Mouse (Mus musculus) left cerebral cortex, postnatal 36 days (tissue): ENCODE measurements around the gene Eif2a. TPM values are rescaled to one million over a fixed set of nuclear protein-coding genes. Genes with fewer than 3 reads are reported as not detected.

ENCODE experiments used
- DNase-seq, 2 experiments: peaks; one replicate each; pipeline ENCODE4 v3.0.0; 2021 to 2022; ENCODE audit warnings: low spot score in 2 of 2, mixed read lengths in 1 of 2
- intact Hi-C: fragments of 180-260 bp; cut with DNase I; formaldehyde crosslinking; loops from one replicate; pipeline ENCODE4 v1.15.1; 2025
- total RNA-seq, 2 experiments: library from RNA; stranded (reverse); gene quantifications; 2 replicates each; pipeline ENCODE4 v1.2.3; 2021

The Eif2a gene
- 10 to 100 TPM; 42.5 to 45.7 TPM for total RNA-seq

DNA sequence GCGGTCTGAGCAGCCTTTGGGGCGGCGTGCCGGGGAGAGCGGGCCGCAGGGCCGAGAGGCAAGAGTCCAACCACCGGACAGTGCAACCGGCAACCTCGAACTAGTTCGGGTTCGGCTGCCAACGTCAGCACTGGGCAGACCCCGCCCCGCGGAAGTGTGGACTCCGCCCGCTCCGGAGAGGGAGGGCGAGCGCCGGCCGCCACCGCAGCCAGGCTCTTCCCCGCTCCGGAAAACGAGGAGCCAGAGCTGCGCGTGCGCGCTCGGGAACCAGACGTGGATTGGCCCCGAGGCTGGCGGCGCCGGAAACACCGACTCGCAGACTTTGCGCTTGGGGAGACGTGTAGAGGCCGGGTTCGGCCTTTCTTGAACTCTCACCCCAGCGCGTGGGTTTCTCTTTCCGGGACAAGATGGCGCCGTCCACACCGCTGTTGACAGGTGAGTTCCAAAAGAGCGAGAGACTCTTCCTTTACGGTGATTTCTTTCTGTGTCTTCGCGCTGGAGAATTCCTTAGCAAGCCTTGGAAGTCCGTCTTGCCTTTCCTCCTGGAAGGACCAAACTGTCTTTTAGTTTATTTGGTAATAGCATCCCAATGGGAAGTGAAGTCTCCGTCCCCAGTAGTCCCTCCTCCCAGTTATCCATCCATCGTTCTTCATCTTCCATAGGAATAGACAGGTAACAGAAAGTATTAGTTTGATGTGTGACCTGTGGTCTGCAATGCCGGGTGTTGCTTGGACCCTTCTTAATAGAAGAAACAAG is at the start of gene Eif2a, which contains the start of gene Serp1:
TSS of gene Eif2a (plus strand) at position 170 of the 756 bp plus-strand sequence.
TSS of gene Serp1 (minus strand) at position 241 of the 756 bp plus-strand sequence.
- intact Hi-C loops: loop anchor here (2.0 to 10.0 kb wide), 3 partner anchors 51 to 259 kb away; partner anchors contain the start of genes Selenot and Tsc22d2
- peak; percentile 99 to 100 for DNase-seq

DNA sequence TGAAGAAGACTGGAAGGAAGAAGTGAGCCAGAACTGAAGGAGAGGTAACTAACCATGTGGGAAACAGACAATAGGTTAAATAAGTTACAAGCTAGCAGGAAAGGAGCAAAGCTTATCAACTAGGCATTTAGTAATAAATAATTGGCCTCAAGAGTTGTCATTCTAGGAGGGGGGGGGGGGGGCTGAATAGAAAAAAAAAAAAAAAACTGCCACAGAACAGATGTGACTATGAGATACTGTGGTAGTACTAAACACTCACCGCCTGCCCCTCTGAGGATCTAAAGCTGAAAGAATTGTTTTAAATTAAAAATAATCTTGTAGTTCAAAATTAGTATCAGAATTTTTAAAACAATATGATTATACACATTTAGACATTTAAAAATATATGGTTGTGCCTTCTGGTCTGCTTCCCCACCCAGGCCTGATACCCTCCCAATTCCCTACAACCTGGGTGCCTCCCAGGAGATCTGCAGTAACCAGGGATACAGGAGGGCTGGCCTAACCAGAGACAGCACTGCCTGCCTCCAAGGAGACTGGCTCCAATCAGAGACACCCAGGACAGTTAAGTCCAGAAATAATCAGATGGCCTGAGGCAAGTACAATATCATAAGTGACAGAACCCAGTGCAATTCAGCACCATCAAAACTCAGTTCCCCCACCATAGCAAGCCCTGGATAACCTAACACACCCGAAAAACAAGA is 46.7 kb upstream of the Eif2a start:
- intact Hi-C loops: no loop called here
- no peak for DNase-seq

- DNase-seq: no peak
- intact Hi-C loops: no loop called here
These were observed 39.7 kb upstream of the Eif2a start for GRCm38 (mm10) chr3:58485883-58486282.

DNA sequence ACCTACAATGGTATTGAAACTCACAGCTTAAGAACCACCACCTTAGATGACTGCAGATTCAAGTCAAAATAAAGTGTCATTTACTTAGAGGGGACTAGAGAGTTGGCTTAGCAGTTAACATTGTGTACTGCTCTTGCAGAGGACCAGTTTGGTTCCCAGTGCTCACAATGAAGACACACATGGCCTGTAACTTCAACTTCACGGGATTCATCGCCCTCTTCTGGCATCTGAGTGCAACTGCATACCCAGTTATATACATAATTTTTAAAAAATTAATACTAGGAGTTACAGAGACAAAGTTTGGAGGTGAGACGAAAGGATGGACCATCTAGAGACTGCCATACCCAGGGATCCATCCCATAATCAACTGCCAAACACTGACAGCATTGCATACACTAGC is 38.5 kb upstream of the Eif2a start:
- intact Hi-C loops: no loop called here
- no peak for DNase-seq

- intact Hi-C loops: no loop called here
- no peak for DNase-seq
These were observed 37.4 kb upstream of the Eif2a start for GRCm38 (mm10) chr3:58487999-58488775.

- peak in 1 of 2 experiments; percentile 27 for DNase-seq
- intact Hi-C loops: loop anchor here (1.0 to 2.0 kb wide), 2 partner anchors 73 to 326 kb away; no protein-coding TSS in a partner anchor
These were observed 34.8 kb upstream of the Eif2a start for GRCm38 (mm10) chr3:58490787-58491186.

GRCm38 (mm10) chr3:58493621-58494020 is 32.0 kb upstream of the Eif2a start:
- DNase-seq: peak; percentile 15 to 24
- intact Hi-C loops: no loop called here

GRCm38 (mm10) chr3:58501961-58502360 is 23.7 kb upstream of the Eif2a start:
- DNase-seq: no peak
- intact Hi-C loops: no loop called here

DNA sequence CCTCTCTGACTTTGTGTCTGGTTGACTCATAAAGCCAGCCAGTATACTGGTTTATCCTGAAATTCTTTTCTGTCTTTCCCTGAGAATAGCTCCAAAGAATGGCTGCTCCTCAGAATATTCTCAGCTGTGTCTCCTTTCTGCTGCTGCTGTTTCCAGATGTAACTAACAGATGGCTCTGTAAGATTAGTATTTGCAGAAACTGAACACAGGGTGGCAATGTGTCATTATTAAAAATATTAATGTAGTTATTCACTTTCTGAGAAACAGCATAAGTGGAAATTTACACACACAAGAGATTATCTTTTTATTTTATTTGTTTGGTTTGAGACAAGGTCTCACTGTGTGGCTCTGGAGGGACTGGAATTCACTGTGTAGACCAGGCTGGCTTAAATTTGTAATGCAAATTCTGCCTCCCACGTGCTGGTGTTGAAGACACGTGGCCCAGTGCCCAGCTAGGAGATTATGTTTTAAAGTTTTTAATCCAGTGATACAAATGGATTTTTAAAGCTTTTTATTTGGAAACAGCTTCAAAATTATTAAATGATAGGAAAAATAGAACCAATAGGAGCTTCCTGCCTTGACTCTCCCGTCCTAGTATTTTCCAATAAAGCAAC is 21.8 kb upstream of the Eif2a start:
- intact Hi-C loops: no loop called here
- DNase-seq: no peak

GRCm38 (mm10) chr3:58504676-58505075 is 20.9 kb upstream of the Eif2a start:
- no peak for DNase-seq
- intact Hi-C loops: no loop called here

DNA sequence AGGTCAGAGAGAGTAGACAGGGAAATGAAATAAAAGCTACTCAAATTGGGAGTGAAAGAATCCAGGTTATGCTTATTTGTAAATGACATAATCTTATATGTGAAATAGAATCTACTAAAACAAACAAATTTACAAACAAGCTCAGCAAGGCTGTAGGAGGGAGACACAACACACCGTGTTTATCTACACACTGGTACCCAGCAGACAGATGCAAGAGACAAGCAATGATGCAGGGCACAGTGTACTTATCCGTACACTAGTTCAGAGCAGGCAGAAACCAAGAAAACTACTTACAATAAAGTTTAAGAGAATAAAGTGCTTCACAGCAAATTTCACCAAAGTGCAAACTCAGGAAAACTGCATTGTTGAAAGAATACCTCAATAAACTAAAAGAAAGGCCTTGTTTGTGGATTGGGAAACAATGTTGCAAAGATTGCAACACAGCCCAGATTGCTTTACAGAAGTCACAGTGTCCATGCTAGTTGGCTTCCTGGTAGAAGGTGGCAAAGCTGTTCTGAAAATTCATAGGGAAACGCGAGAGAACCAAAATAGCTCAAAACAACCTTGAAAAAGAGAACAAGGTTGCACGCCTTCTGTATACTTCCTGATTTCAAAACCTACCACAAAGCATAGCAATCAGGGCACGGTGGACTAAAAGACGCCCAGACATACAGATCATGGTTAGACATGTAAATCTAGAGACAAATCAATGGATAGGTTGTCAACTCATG is 17.4 kb upstream of the Eif2a start:
- DNase-seq: no peak
- intact Hi-C loops: no loop called here

- no peak for DNase-seq
- intact Hi-C loops: no loop called here
These were observed 14.0 kb upstream of the Eif2a start for GRCm38 (mm10) chr3:58511581-58511980.

GRCm38 (mm10) chr3:58512740-58513139 is 12.9 kb upstream of the Eif2a start:
- no peak for DNase-seq
- intact Hi-C loops: no loop called here

DNA sequence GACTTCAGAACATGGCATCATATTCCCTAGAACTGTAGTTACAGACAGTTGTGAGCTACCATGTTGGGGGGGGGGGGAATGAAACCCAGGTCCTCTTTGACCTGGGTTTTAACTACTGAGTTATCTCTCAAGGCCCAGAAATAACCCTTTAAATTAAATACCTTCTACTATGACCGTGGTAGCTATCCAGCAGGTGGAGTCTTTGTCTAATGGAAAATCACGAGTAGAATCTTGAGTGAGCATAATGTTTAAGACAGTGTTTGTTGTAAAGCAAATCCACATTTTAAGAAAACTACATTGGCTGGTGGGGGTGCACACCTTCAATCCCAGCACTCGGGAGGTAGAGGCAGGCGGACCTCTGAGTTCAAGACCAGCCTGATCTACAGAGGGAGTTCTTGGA is 12.1 kb upstream of the Eif2a start:
- no peak for DNase-seq
- intact Hi-C loops: no loop called here

- DNase-seq: no peak
- intact Hi-C loops: no loop called here
These were observed 9.5 kb upstream of the Eif2a start for GRCm38 (mm10) chr3:58515947-58516601.

- intact Hi-C loops: no loop called here
- DNase-seq: no peak
These were observed 9.0 kb upstream of the Eif2a start for GRCm38 (mm10) chr3:58516602-58516976.

GRCm38 (mm10) chr3:58517258-58517657 is 8.4 kb upstream of the Eif2a start:
- intact Hi-C loops: no loop called here
- DNase-seq: no peak

DNA sequence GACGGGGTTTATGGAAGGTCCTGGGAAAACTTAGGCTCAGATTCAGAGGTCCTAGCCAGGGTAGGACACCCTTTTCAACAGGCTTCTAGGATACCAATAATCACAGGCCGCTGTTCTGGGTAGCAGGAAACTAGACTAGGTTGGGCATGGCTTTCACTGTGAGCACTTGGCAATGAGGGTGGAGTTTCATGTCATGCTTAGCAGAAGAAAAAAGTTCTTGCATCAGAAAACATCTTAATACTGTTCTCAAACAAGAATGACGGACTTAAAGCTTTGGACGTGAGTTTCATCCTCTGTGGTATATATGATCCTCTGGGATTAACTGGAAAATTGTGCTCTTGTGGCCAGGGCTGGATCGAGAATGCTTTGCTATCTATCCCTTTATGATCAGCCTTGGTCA is 7.8 kb upstream of the Eif2a start:
- intact Hi-C loops: no loop called here
- DNase-seq: no peak

GRCm38 (mm10) chr3:58518962-58519361 is 6.7 kb upstream of the Eif2a start:
- no peak for DNase-seq
- intact Hi-C loops: no loop called here
